ENCODE assay signal across 10 mouse cellular contexts in the genomic region with DNA sequence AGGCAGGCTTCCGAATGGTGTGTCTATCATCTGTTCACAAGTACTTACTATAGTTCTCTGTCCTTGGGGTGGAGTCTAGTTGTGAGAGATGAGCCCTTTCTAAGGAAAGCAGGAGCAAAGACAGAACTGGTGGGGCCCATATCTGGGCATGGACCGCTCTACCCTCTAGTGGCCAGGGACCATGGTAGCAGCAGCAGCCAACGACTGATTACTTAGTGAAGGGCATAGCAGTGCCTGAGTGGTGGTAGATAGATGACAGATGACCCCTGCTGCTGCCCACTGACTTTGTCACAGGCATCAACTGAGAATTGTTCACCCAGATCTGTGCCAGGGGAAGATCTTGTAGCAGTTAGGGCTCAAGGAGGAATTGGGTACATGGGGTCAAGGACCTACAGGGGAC. TPM values are rescaled to one million over a fixed set of nuclear protein-coding genes. Genes with fewer than 3 reads are reported as not detected.
DNase-seq lines count a peak whose midpoint lies in the region; ATAC-seq and TF ChIP-seq lines count a peak whose summit lies in the region.
"Had no signal": no experiment of that assay in that cellular context is flagged by ENCODE, and none has a peak within 500 bp of the region (broad histone marks: within the 10 kb centered on the region; RNA-seq: fewer than 3 reads in every experiment).

No protein-coding gene starts in this region.

- TF ChIP-seq CTCF in layer of hippocampus, adult 2 months (conservative IDR thresholded peaks at IDR 0.05): peak; percentile 89

- H3K4me3 ChIP-seq in layer of hippocampus, adult 2 months: no peak overlapping the region
- H3K4me3 ChIP-seq: embryonic facial prominence, embryonic 15.5 days had no signal

- intact Hi-C loops in heart, postnatal 36 days (cut with DNase I): no loop called here

- no peak overlapping the region for H3K27ac ChIP-seq in layer of hippocampus, adult 2 months
- H3K27ac ChIP-seq: embryonic facial prominence, embryonic 15.5 days had no signal

- peak; percentile 62 for DNase-seq in adrenal gland, adult 2 months
- no peak for DNase-seq in adrenal gland, adult 8-10 months
- peak in 1 of 2 experiments; percentile 51 for DNase-seq in layer of hippocampus, adult 2 months (ENCODE audit: low spot score in 2 of 2)
- DNase-seq in layer of hippocampus, adult 9-10 months (ENCODE audit: low spot score): no peak
- peak; percentile 56 for DNase-seq in embryo, embryonic 11 days
- DNase-seq in thymus, postnatal 0 days (ENCODE audit: low spot score): peak; percentile 45
- DNase-seq in heart, postnatal 36 days: no peak

- ATAC-seq in CD4-positive, CD25-positive, alpha-beta regulatory T cell, adult 4 months: peak; percentile 32

RNA-seq across cellular contexts. Expression of a gene that starts 12.0 kb away (rescaled TPM):
- total RNA-seq in adrenal gland, adult 2 months (2021): not detected
- polyA plus RNA-seq in adrenal gland, adult 2 months (2012; rRNA removed): 0.22 TPM in 1 of 2 replicates, not detected in the other
- total RNA-seq in adrenal gland, adult 8-10 months (2022): not detected
- 1 to 10 TPM; 1.5 to 2.3 TPM for total RNA-seq in layer of hippocampus, adult 2 months (2021)
- not detected for polyA plus RNA-seq in CD4-positive, CD25-positive, alpha-beta regulatory T cell, adult 4 months (2017; shearing (Covaris generic))
- polyA plus RNA-seq in thymus, postnatal 0 days (2015; fragmentation: Nextera tagmentation; extraction: Ambion mirVana): not detected in 2 replicates
- not detected for total RNA-seq in heart, postnatal 36 days (2021)
- polyA plus RNA-seq: C2C12; embryonic facial prominence, embryonic 15.5 days had no signal

RNA-seq across cellular contexts. Expression of a gene that starts 33.0 kb away (rescaled TPM):
- total RNA-seq in adrenal gland, adult 2 months (2021): 1 to 10 TPM; 1.2 to 2.0 TPM
- 6.3 and 8.2 TPM in 2 replicates for polyA plus RNA-seq in adrenal gland, adult 2 months (2012; rRNA removed)
- total RNA-seq in adrenal gland, adult 8-10 months (2022): 1 to 10 TPM in 1 of 4 experiments, under 1 TPM in 3; 0.74 to 1.5 (median 0.83) TPM
- 1 to 10 TPM; 2.0 to 2.3 TPM for total RNA-seq in layer of hippocampus, adult 2 months (2021)
- 10 to 100 TPM; 25.2 to 31.4 TPM for polyA plus RNA-seq in CD4-positive, CD25-positive, alpha-beta regulatory T cell, adult 4 months (2017; shearing (Covaris generic))
- polyA plus RNA-seq in thymus, postnatal 0 days (2015; fragmentation: Nextera tagmentation; extraction: Ambion mirVana): 5.2 and 5.6 TPM in 2 replicates
- total RNA-seq in heart, postnatal 36 days (2021): 100 to 1,000 TPM; 370 to 512 TPM

Comparison
In these comparisons a context has a peak if more than half of its experiments do, and no peak if none do; other contexts are left out.
1. DNase-seq: peak in adrenal gland, adult 2 months (single experiment), embryo, embryonic 11 days (single experiment) and thymus, postnatal 0 days (single experiment); none in adrenal gland, adult 8-10 months (single experiment), layer of hippocampus, adult 9-10 months (single experiment) and heart, postnatal 36 days (0 of 2).
2. RNA of a gene that starts 33.0 kb away (total RNA-seq): 370 to 512 TPM in heart, postnatal 36 days; 2.0 to 2.3 TPM in layer of hippocampus, adult 2 months, 1.2 to 2.0 TPM in adrenal gland, adult 2 months and 0.74 to 1.5 TPM in adrenal gland, adult 8-10 months; every median in the first group is over 100 times any median in the second.